Mouse (Mus musculus) cerebellum, adult 11-12 months (tissue): Measurements from ENCODE around the gene Gm49322.
A peak's percentile ranks its signal among the peaks of the same experiment; 100 is the strongest.
"Not testable (repeated sequence)": the region's sequence is repeated elsewhere in the genome, so short reads cannot be mapped to it uniquely, and the experiment has no call there.

Source experiments
- DNase-seq: peaks from one replicate; pipeline ENCODE4 v3.0.0; 2022

The Gm49322 gene

DNA sequence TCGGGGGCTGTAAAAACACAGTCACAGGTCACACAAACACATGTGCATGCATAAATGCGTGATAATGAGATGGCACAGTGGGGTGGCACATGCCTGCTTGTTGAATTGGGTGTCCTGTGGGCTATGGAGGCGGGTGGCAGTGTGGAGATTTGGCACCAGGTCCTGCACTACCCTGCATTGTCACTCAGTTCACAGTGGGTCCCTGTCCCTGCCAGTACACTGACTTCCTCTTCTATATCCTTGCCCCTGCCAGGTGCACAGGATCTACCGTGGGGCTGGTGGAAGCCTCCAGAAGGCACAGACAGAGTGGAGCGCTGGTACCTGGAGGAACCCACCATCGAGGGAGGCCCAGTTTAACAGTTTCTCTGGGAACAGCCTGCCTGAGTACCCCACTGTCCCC is 8.5 kb downstream of the Gm49322 start:
- DNase-seq, result no peak

- peak; percentile 57 for DNase-seq
These were observed 12.4 kb downstream of the Gm49322 start for GRCm38 (mm10) chr10:80618181-80618580.

- DNase-seq, result no peak
These were observed 13.8 kb downstream of the Gm49322 start for GRCm38 (mm10) chr10:80619465-80620244.

- no peak for DNase-seq
These were observed 14.5 kb downstream of the Gm49322 start for GRCm38 (mm10) chr10:80620365-80620764.

DNA sequence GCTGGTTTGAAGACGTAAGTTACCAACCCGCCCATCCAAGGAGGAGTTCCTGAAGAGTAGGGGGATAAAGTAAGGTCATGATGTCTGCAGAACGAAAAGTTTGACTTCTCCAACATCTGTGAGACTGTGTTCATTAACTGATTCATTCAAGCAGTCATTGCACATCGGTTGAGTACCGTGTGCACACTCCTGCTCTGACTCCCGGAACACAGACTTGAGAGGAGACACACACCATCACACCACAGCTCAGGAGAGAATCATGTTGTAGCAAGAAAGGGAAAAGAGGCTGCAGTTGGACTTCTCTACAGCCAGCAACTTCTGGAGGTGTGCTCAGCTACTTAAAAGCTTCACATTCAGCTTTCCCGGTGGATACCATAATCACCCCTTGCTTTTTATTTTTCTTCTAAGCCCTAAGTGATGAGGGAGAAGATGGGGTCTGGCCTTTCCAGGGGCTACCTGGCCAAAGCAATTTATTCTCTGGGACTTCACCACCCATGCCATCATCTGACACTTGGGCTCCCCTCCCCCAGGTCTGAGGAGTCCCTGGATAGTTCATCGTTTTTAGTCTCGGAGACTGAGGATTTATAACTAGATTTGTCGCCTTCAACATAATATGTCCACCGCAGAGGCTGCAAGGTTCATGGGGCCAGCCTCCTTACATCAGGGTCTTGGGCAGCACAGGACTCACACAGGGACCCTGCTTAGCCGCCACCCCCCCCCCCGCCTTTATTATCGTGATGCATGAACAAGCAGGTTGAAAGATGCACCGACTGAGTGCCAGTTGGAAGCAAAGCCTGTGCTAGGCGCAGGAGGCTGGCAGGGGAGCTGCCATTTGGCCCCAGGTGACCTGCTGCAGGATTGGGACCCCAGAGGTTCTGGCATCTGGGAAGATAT is 15.2 kb downstream of the Gm49322 start:
- DNase-seq, result peak; percentile 82

- no peak for DNase-seq
These were observed 15.8 kb downstream of the Gm49322 start for GRCm38 (mm10) chr10:80621690-80621939.

- DNase-seq, result peak; percentile 100
These were observed 16.3 kb downstream of the Gm49322 start for GRCm38 (mm10) chr10:80621940-80622660.

- peak; percentile 87 for DNase-seq
These were observed 17.0 kb downstream of the Gm49322 start, which contains the start of gene Csnk1g2 for GRCm38 (mm10) chr10:80622661-80623456. TSS of gene Csnk1g2 (plus strand) at chr10:80622838.

DNA sequence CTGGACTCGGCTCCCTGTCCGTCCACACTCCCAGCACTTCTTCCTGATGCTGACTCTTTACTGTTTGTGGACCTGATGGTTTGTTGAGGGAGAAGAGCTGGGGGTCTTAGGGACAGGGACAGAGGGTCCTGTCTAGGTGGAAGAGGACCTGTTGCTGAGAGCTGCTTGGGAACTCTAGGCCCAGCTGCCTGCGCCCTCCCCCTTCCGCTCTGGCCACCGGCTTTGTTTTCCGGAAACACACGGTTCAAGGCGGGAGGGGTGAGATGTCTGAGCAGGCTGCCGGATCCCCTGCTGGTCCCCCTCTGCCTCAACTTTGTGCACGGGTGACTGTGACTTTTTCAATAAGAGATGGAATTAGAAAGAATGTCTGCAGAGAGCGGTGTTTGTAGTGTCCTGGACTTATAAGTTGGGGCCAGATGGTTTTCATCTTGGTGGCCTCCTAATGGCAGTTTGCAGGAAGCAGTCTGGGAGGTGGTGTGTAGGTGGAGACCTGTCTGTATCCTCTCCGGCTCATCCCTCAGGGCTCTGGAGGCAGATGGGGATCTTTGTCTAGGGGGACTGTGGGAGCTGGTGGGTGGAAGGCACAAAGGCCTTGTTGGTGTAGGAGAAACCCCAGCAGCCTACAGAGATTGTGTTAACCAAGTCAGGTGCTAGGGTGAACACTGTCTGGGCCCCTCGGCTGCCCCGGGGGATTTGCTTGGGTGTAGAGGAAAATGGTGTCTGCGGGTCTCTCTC is 17.8 kb downstream of the Gm49322 start:
- DNase-seq, result peak; percentile 80

- DNase-seq, result no peak
These were observed 19.9 kb downstream of the Gm49322 start for GRCm38 (mm10) chr10:80625764-80626163.

DNA sequence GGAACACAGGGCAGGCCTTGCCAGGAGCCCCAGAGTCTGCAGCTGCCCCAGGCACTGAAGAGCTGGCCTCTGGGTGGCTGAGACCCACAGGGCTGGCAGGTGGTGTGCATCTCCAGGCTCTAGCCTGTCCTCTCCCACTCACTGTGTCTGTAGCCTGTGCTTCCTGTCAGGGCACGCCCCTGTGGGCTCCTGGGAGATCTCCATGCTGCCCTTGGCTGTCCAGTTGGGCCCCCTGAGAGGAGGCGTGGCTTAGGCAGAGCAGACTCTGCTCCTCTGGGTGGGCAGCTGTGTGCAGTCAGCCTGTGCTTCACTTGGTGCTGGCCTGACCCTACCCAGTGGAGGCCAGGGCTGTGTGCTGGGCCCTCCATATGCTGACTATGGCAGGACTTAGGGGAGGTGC is 21.9 kb downstream of the Gm49322 start:
- DNase-seq, result no peak

DNA sequence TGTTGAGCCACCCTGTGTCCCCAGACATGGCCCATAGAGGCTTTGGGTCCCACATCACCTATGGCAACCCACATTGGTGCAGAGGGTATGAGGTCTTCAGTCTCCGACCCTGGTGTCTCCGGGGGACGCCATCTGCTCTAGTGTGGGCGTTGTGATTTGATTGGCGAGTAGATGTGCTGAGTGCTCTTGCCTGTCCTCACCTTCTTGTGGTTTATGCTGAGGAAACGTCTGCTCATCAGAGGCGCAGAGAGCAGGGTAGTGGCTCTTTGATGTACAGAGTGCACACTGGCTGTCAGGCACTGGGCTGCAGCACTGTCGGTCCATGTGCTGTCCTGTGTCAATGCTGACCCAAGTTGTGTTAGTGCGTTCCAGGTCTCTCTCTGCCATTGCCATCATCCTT is 23.1 kb downstream of the Gm49322 start:
- DNase-seq, result no peak

- DNase-seq, result no peak
These were observed 29.5 kb downstream of the Gm49322 start for GRCm38 (mm10) chr10:80635345-80635744.

GRCm38 (mm10) chr10:80646936-80647335 is 41.1 kb downstream of the Gm49322 start:
- DNase-seq, result no peak

- not testable (repeated sequence) for DNase-seq
These were observed 44.1 kb downstream of the Gm49322 start for GRCm38 (mm10) chr10:80649910-80650309.

DNA sequence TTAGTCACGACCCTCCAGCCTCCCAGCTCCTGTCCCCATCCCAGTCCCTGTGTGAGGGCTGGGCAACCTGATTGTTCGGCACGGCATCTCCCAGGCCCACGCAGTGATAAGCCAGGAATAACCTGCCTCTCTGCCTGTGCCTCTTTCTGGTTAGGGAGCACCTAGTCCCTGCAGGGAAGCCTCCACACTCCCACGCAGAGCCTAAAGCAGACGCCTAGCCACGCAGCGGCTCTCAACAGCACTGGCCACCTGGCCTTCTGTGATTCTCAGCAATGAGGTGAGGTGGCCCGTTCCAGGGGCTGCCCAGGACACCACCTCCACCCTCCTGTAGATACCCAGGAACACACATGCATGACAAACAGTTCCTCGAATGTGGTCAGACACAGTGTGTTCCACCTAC is 44.6 kb downstream of the Gm49322 start:
- DNase-seq, result no peak

DNA sequence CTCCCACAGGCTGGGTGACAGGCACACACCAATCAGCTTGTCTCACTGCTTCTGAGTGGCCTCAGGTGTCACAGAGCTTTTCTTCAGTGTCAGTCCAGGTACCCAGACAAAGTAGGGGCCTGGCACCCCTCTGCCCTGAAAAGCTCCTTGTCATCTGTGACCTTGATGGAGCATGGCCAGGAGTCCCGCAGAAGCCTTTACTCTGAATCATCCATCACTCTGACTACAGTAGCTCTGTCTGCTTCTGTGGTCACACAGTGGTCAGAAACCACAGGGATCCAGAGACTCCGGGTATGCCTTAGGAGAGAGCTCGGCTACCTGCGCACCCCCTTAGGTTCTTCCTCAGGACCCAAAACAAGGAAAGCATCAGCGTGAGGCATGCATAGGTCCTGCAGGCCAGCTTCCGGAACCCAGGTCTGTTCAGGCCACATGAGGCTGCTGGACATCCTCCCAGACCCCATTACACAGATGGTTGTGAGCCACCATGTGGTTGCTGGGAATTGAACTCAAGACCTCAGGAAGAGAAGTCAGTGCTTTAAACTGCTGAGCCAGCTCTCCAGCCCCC is 47.4 kb downstream of the Gm49322 start:
- no peak for DNase-seq

- DNase-seq, result peak; percentile 74
These were observed 49.0 kb downstream of the Gm49322 start for GRCm38 (mm10) chr10:80654866-80655265.

GRCm38 (mm10) chr10:80655406-80656129 is 49.7 kb downstream of the Gm49322 start:
- DNase-seq, result no peak

- DNase-seq, result peak; percentile 97
These were observed 50.5 kb downstream of the Gm49322 start for GRCm38 (mm10) chr10:80656130-80656862.
